Mouse (Mus musculus): ENCODE measurements around the gene Tmem129.

DNA sequence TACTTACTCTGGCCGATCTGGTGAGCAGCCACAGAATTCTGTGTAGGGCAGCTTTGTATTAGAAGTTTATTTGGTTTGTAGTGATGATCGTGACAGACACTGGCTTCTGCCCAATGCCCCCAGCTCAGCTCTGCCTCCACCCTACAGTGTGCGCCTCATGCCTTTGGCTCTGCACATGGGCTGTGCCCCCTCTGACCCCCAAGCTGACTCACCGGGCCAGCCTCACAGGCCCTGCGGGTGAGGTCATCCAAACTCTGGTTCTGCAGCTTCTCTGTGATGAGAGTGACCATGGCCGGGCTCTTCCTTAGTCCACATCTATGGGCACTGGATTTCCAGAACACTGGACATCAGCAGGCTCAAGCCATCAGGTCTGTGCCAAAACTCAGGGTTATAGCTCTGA, 43.8 kb downstream of the Tmem129 start:
- TF ChIP-seq POLR2A (IDR thresholded peaks at IDR 0.05; ENCODE audit: borderline replicate concordance, low read depth, low read length) (no peak), CTCF (IDR thresholded peaks at IDR 0.05; ENCODE audit: low read depth, low read length) (no peak)
